Mouse (Mus musculus) ES-Bruce4 (cell line): ENCODE data around the gene Cep72. TPM values are rescaled to one million over a fixed set of nuclear protein-coding genes. Genes with fewer than 3 reads are reported as not detected.
"Not testable (repeated sequence)": the region's sequence is repeated elsewhere in the genome, so short reads cannot be mapped to it uniquely, and the experiment has no call there.

ENCODE experiments used
- H3K27ac ChIP-seq: 2 replicates; pipeline ENCODE4 v1.5.1; 2012; ENCODE audit warnings: low read length, inconsistent platforms; ENCODE audit not compliant: insufficient read depth
- H3K27me3 ChIP-seq: 2 replicates; pipeline ENCODE4 v1.6.1; 2012; ENCODE audit warnings: mild to moderate bottlenecking, low read length, inconsistent platforms; ENCODE audit not compliant: control insufficient read depth, poor library complexity, insufficient read depth, severe bottlenecking
- H3K36me3 ChIP-seq: 2 replicates; pipeline ENCODE4 v1.6.1; 2012; ENCODE audit warnings: inconsistent platforms, mild to moderate bottlenecking, low read length, moderate library complexity; ENCODE audit not compliant: control insufficient read depth, poor library complexity, insufficient read depth, severe bottlenecking
- H3K4me1 ChIP-seq: one replicate; pipeline ENCODE4 v1.8.1; 2011; ENCODE audit warnings: low read length; ENCODE audit not compliant: control insufficient read depth, insufficient read depth
- H3K4me3 ChIP-seq: 2 replicates; pipeline ENCODE4 v1.5.1; 2011; ENCODE audit warnings: low read depth, mild to moderate bottlenecking, low read length
- H3K9ac ChIP-seq: 2 replicates; pipeline ENCODE4 v1.6.1; 2012; ENCODE audit warnings: low read depth, mild to moderate bottlenecking, inconsistent platforms; ENCODE audit not compliant: poor library complexity, severe bottlenecking
- H3K9me3 ChIP-seq: replicated peaks from 2 replicates; pipeline ENCODE4 v1.6.1; 2012; ENCODE audit warnings: mild to moderate bottlenecking, low read length, inconsistent platforms; ENCODE audit not compliant: control insufficient read depth, poor library complexity, insufficient read depth, severe bottlenecking
- CTCF ChIP-seq: IDR thresholded peaks from one replicate; pipeline ENCODE4 v1.8.1; 2011; ENCODE audit warnings: low read depth, low read length
- EP300 ChIP-seq: IDR thresholded peaks from 2 replicates; pipeline ENCODE4 v1.6.1; 2011; ENCODE audit warnings: low read depth, low read length; ENCODE audit not compliant: insufficient read depth
- POLR2A ChIP-seq: IDR thresholded peaks from one replicate; pipeline ENCODE4 v1.8.1; 2011; ENCODE audit warnings: low read length; ENCODE audit not compliant: insufficient read depth
- polyA plus RNA-seq: library from polyadenylated mRNA; stranded (reverse); fragments of >200 nt; gene quantifications from 2 replicates; pipeline ENCODE4 v1.2.4, GENCODE M21; 2011; ENCODE audit warnings: low read depth; ENCODE audit not compliant: missing spikeins, insufficient read depth, insufficient read length

Cep72 gene
- polyA plus RNA-seq, 1 experiment = 39.8 TPM

GRCm38 (mm10) chr13:74026215-74026614 lies 35.9 kb downstream of the Cep72 start:
- no peak for TF ChIP-seq EP300
- TF ChIP-seq CTCF = peak; percentile 38
- Histone ChIP-seq H3K27ac (no peak overlapping the region), H3K9ac (no peak overlapping the region), H3K4me3 (no peak overlapping the region), H3K4me1 (no peaks in the 10 kb centered on the region), H3K9me3 (no peaks in the 10 kb centered on the region), H3K27me3 (no peaks in the 10 kb centered on the region), H3K36me3 (no peaks in the 10 kb centered on the region)

DNA sequence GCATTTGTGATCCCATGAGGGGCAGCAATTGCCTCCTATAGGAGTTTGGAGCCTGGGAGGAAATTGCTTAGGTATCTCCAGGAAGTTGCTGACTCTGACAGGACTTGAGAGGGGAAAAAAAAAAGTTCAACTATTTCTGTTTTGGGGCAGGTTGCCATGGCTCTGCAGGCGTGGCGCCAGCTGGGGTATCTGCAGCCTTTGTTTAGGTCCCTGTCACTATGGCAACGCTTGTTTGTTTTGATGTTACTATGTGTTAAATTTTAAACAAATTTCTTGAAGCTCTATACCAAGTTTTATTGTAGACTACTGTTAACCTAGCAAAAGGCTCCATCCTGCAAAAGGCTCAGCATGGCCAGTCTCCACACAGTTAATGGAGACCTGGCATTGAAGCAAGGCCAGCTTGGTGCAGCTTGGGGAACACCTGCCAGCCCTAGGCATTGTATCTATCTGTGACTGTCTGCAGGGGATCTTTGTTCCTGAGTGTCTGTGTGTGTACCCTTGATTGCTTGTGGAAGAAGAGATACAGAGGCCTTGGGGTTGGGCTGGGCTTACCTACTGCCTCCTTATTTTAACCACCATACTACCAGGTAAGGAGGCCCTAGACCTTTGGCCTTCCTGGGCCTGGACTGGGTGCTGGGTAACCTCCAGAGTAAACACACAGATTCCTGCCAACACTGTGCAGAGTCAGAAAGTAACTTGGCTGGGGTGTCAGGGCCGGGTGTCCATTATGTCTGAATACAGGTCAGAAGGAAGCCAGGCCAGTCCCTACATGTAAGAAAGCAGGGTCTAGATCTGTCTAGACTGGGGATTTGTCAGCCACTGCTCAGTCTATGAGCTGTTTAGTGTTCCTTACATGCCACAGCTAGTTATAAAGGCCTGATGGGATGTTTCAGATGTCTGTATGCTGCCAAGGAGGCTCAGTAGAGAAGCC lies 36.7 kb downstream of the Cep72 start:
- TF ChIP-seq CTCF = no peak

GRCm38 (mm10) chr13:74019006-74019405 lies 43.1 kb downstream of the Cep72 start:
- H3K9ac ChIP-seq, H3K9me3 ChIP-seq, H3K4me3 ChIP-seq, H3K4me1 ChIP-seq, H3K36me3 ChIP-seq, H3K27ac ChIP-seq, H3K27me3 ChIP-seq: not testable (repeated sequence)

More for the DNA sequence above, 36.7 kb downstream of the Cep72 start:
- Histone ChIP-seq H3K4me1 (no peaks in the 10 kb centered on the region), H3K9me3 (no peaks in the 10 kb centered on the region), H3K27ac (no peak overlapping the region), H3K9ac (no peak overlapping the region), H3K27me3 (no peaks in the 10 kb centered on the region), H3K4me3 (no peak overlapping the region), H3K36me3 (no peaks in the 10 kb centered on the region)

- Histone ChIP-seq H3K4me3 (no peak overlapping the region), H3K27me3 (no peaks in the 10 kb centered on the region), H3K36me3 (no peaks in the 10 kb centered on the region), H3K4me1 (no peaks in the 10 kb centered on the region), H3K9me3 (no peaks in the 10 kb centered on the region), H3K9ac (no peak overlapping the region), H3K27ac (no peak overlapping the region)
- TF ChIP-seq EP300 (no peak), POLR2A (no peak), CTCF (no peak)
These were observed 44.7 kb downstream of the Cep72 start for GRCm38 (mm10) chr13:74017426-74017825.

DNA sequence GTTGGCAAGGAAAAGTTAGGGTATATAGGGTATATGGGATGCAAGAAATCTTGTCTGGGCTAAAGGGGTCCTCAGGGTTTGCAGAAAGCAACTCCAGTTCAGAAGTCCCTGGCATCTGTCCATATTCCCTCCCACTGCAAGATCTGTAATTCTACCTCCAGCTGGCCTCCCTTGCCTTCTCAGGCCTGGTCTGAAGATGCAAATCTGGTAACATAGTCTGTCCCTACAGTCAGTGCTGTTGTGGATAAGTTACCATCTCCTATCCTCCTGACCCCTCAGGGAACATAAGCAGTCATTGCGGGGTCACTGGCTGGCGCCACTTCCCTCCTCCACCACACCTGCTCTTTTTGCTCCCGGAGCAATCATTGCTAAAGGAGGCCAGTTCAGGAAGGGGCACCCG lies 46.2 kb downstream of the Cep72 start:
- H3K27me3 ChIP-seq = no peaks in the 10 kb centered on the region
- no peaks in the 10 kb centered on the region for H3K4me1 ChIP-seq
- no peak overlapping the region for H3K27ac ChIP-seq
- H3K36me3 ChIP-seq = no peaks in the 10 kb centered on the region
- H3K9ac ChIP-seq = no peak overlapping the region
- TF ChIP-seq CTCF = no peak
- TF ChIP-seq EP300 = no peak
- no peak for TF ChIP-seq POLR2A
- no peaks in the 10 kb centered on the region for H3K9me3 ChIP-seq
- H3K4me3 ChIP-seq = no peak overlapping the region

DNA sequence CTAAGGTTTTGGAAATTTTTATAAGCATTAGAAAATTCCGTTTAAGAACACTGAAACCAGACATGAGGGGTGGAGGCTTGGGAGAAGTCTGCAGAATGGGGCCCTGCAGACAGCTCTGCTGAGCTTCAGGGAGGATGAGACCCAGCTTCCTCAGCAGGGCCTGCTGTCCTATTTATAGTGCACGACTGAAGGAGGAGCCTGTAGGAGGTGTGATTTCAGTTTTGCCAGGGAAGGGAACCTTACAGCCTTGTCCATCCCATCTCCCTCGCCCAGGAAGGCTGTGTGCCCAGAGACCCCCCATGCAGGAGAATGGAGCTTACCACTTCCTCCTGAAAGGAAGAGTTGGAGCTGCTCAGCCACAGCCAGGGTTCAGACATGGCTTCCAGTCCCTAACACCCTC lies 51.4 kb downstream of the Cep72 start:
- no peaks in the 10 kb centered on the region for H3K27me3 ChIP-seq
- no peaks in the 10 kb centered on the region for H3K36me3 ChIP-seq
- no peak for TF ChIP-seq POLR2A
- TF ChIP-seq CTCF = no peak
- TF ChIP-seq EP300 = no peak
- H3K9me3 ChIP-seq = no peaks in the 10 kb centered on the region
- H3K27ac ChIP-seq = no peak overlapping the region
- no peak overlapping the region for H3K9ac ChIP-seq
- no peak overlapping the region for H3K4me3 ChIP-seq
- H3K4me1 ChIP-seq = no peaks in the 10 kb centered on the region
